Mouse (Mus musculus): ENCODE data around the gene Ccdc24. TPM values are rescaled to one million over a fixed set of nuclear protein-coding genes. Genes with fewer than 3 reads are reported as not detected.

Gene Ccdc24
- polyA plus RNA-seq, 1 experiment from 2014 or later = 3.3 TPM

- Histone ChIP-seq H3K9ac (ENCODE audit: low read depth, low read length) (no peak overlapping the region), H3K4me1 (ENCODE audit: control insufficient read depth, insufficient read depth, low read length) (no peaks in the 10 kb centered on the region), H3K27ac (replicated peaks; ENCODE audit: low read depth, low read length) (no peak overlapping the region), H3K4me3 (ENCODE audit: low read depth, low read length) (no peak overlapping the region), H3K4me2 (ENCODE audit: low read depth, low read length) (no peak overlapping the region), H3K9me3 (ENCODE audit: control insufficient read depth, low read length) (no peaks in the 10 kb centered on the region), H3K27me3 (replicated peaks; ENCODE audit: control insufficient read depth, insufficient read depth, low read length) (no peaks in the 10 kb centered on the region), H3K36me3 (ENCODE audit: control insufficient read depth, insufficient read depth, low read length) (no peaks in the 10 kb centered on the region)
- ATAC-seq (ENCODE audit: low read depth) = peak; percentile 36
- DNase-seq (ENCODE audit: low spot score) = peak; percentile 76
- WGBS = 8% methylated on average over 12 of the region's 12 CpGs
Measured at GRCm38 (mm10) chr4:117829260-117830123, 42.9 kb downstream of the Ccdc24 start.

GRCm38 (mm10) chr4:117828572-117829145 is 43.7 kb downstream of the Ccdc24 start:
- 63% methylated on average over 8 of the region's 8 CpGs for WGBS
- ATAC-seq (ENCODE audit: low read depth) (no peak), DNase-seq (ENCODE audit: low spot score) (no peak)
- Histone ChIP-seq H3K4me3 (ENCODE audit: low read depth, low read length) (no peak overlapping the region), H3K4me2 (ENCODE audit: low read depth, low read length) (no peak overlapping the region), H3K36me3 (ENCODE audit: control insufficient read depth, insufficient read depth, low read length) (no peaks in the 10 kb centered on the region), H3K9me3 (ENCODE audit: control insufficient read depth, low read length) (no peaks in the 10 kb centered on the region), H3K4me1 (ENCODE audit: control insufficient read depth, insufficient read depth, low read length) (no peaks in the 10 kb centered on the region), H3K27ac (replicated peaks; ENCODE audit: low read depth, low read length) (no peak overlapping the region), H3K9ac (ENCODE audit: low read depth, low read length) (no peak overlapping the region), H3K27me3 (replicated peaks; ENCODE audit: control insufficient read depth, insufficient read depth, low read length) (no peaks in the 10 kb centered on the region)

GRCm38 (mm10) chr4:117818032-117818431 is 54.3 kb downstream of the Ccdc24 start:
- no peak overlapping the region for H3K9ac ChIP-seq (ENCODE audit: low read depth, low read length)
- DNase-seq (ENCODE audit: low spot score) (no peak), ATAC-seq (ENCODE audit: low read depth) (no peak)
- H3K36me3 ChIP-seq (ENCODE audit: control insufficient read depth, insufficient read depth, low read length) = no peaks in the 10 kb centered on the region
- H3K27ac ChIP-seq (replicated peaks; ENCODE audit: low read depth, low read length) = no peak overlapping the region
- H3K4me2 ChIP-seq (ENCODE audit: low read depth, low read length) = no peak overlapping the region
- peaks cover 9% of the 10 kb centered on the region; the same call in 1 of the 2 replicates for H3K9me3 ChIP-seq (ENCODE audit: control insufficient read depth, low read length)
- WGBS = 92% methylated on average over 10 of the region's 10 CpGs
- no peaks in the 10 kb centered on the region for H3K27me3 ChIP-seq (replicated peaks; ENCODE audit: control insufficient read depth, insufficient read depth, low read length)
- H3K4me3 ChIP-seq (ENCODE audit: low read depth, low read length) = no peak overlapping the region
- H3K4me1 ChIP-seq (ENCODE audit: control insufficient read depth, insufficient read depth, low read length) = no peaks in the 10 kb centered on the region

GRCm38 (mm10) chr4:117816776-117817175 is 55.6 kb downstream of the Ccdc24 start:
- Histone ChIP-seq H3K27me3 (replicated peaks; ENCODE audit: control insufficient read depth, insufficient read depth, low read length) (no peaks in the 10 kb centered on the region), H3K9me3 (ENCODE audit: control insufficient read depth, low read length) (peaks cover 9% of the 10 kb centered on the region; the same call in 1 of the 2 replicates), H3K36me3 (ENCODE audit: control insufficient read depth, insufficient read depth, low read length) (no peaks in the 10 kb centered on the region), H3K4me3 (ENCODE audit: low read depth, low read length) (no peak overlapping the region), H3K9ac (ENCODE audit: low read depth, low read length) (no peak overlapping the region), H3K27ac (replicated peaks; ENCODE audit: low read depth, low read length) (no peak overlapping the region), H3K4me1 (ENCODE audit: control insufficient read depth, insufficient read depth, low read length) (no peaks in the 10 kb centered on the region), H3K4me2 (ENCODE audit: low read depth, low read length) (no peak overlapping the region)
- DNase-seq (ENCODE audit: low spot score) = no peak
- ATAC-seq (ENCODE audit: low read depth) = no peak
- 62% methylated on average over 5 of the region's 5 CpGs for WGBS

Other genes starting within 250 kb of the Ccdc24 start
- 56.2 and 66.1 TPM in 2 replicates for gene Dmap1, start 190.3 kb downstream of the Ccdc24 start, polyA plus RNA-seq (2014; fragmentation: Nextera tagmentation; extraction: Ambion mirVana)
- not detected in 2 replicates for gene Gm12845, start 148.1 kb downstream of the Ccdc24 start, polyA plus RNA-seq (2014; fragmentation: Nextera tagmentation; extraction: Ambion mirVana)
- not detected in 2 replicates for gene Klf17, start 106.9 kb downstream of the Ccdc24 start, polyA plus RNA-seq (2014; fragmentation: Nextera tagmentation; extraction: Ambion mirVana)
- gene Slc6a9, start 38.1 kb downstream of the Ccdc24 start, polyA plus RNA-seq (2014; fragmentation: Nextera tagmentation; extraction: Ambion mirVana) = 5.5 and 10.4 TPM in 2 replicates
- gene B4galt2, start 10.9 kb upstream of the Ccdc24 start, polyA plus RNA-seq (2014; fragmentation: Nextera tagmentation; extraction: Ambion mirVana) = 34.3 and 42.8 TPM in 2 replicates
- gene Atp6v0b, start 14.8 kb upstream of the Ccdc24 start, polyA plus RNA-seq (2014; fragmentation: Nextera tagmentation; extraction: Ambion mirVana) = 199 and 230 TPM in 2 replicates
- gene Dph2, start 19.5 kb upstream of the Ccdc24 start, polyA plus RNA-seq (2014; fragmentation: Nextera tagmentation; extraction: Ambion mirVana) = 13.4 and 15.0 TPM in 2 replicates
- 38.2 and 40.6 TPM in 2 replicates for gene Ipo13, start 42.4 kb upstream of the Ccdc24 start, polyA plus RNA-seq (2014; fragmentation: Nextera tagmentation; extraction: Ambion mirVana)
- 2.1 and 2.8 TPM in 2 replicates for gene Artn, start 57.2 kb upstream of the Ccdc24 start, polyA plus RNA-seq (2014; fragmentation: Nextera tagmentation; extraction: Ambion mirVana)